Mouse (Mus musculus) right cerebral cortex, postnatal 14 days (tissue): Measurements from ENCODE around the gene N4bp2l2.

Source experiments
- DNase-seq: peaks from one replicate; pipeline ENCODE4 v3.0.0; 2022

The N4bp2l2 gene

DNA sequence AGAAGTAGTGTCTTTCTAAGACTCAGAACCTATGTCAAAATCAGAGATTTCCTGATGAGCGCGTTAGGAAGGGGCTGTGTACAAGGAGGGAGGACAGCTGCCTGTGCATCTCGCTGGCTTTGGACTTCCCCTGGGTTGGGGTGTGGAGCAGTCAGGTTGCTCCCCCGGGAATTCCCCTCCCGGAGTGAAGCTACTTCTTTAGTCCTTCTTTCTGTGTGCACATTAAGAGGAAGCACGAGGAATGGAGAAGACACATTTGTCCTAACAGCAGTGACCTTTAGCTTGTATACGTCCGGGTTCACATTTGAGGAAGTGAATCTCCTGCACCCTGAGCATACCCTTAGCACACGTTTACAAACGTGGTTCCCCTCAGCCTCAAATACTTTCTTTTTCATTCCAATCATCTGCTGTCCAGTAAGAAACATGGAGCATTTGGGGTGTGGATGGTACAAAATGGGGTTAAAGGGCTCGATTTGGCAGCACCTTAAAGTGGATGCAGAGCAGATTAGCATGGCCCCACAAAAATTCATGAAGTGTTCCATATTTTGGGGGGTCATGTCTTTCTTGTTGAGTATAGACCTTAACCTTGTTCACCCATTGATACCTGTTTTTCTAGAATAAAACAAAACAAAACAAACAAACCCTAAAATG, 70.5 kb downstream of the N4bp2l2 start:
- DNase-seq, result no peak

GRCm38 (mm10) chr5:150594649-150595339, 71.2 kb downstream of the N4bp2l2 start:
- no peak for DNase-seq

DNA sequence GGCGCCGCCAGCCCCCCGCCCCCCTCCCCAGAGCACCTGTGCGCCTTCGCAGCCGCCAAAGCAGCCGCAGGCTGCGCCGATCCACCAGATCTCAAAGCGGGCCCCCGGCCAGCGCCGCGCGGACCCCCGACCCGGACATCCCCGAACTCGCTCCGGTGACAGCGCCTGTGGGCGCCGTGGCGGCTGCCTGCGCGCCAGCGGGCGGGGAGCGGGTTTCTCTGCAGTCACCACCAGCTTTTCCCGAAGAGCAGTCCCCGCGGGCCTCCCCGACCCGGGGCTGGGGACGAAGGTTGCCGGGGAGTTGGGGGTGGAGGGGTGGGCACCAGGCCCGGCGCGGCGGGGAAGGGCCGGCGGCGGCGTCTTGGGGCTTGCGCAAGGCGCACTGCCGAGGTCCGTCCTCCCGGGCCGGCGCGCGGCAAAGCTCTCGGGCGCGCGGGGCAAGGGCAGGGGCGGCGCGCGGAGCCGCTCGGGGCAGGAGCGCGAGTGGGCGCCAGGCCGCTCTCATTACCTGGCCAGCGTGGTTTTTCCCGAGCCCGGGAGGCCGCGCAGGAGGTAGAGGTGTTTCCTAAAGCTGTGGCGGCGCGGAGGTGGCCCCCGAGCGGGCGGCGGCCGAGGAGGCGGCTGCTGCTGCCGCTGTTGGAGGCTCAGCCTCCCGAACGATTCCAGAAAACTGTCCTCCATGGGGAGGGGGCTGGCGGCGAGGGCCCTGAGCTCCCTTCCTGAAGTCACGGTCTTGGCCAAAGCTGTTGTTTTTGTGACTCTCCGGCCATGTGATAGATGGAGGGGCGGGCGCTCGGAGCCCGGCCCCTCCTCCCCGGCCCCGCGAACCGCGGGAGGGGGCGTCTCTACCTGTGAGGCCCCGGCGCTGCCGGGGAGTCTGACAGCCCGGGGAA, 72.0 kb downstream of the N4bp2l2 start:
- peak; percentile 66 for DNase-seq

- DNase-seq, result no peak
Measured at GRCm38 (mm10) chr5:150592904-150593755, 72.9 kb downstream of the N4bp2l2 start.

DNA sequence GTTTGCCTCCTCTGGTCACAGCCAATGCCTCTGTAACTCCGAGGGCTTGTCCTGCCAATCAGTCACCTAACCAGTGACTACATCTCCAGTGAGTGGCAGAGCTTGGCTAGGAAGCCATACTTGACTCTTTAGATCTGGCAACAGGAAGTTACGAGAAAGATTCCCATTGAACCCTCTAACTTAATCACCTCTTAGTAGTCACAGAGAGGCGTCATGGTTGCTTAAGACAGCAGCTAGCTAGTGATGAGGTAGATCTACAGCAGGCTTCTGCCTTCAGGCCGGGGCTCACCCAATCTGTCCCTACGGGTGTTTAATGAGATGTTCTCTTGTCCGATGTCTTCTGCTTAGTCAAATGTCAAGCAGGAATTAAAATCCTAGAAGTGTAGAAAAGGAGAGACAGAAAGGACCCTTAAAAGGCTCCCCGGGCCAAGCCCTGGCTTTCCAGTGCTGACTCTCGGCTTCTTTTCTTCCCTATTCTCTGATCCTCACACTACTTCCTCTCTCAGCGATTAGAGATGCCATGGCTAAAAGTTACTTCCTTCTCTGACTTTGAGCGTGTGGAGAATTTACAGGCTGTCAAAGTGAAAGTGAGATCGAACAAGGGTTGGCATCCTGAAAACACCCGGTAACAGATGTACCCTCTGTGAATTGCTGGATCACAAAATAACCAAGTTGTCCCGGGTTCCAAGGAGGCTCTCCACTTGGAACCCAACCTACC, 73.6 kb downstream of the N4bp2l2 start:
- no peak for DNase-seq

- no peak for DNase-seq
Measured at GRCm38 (mm10) chr5:150589945-150590344, 76.0 kb downstream of the N4bp2l2 start.

DNA sequence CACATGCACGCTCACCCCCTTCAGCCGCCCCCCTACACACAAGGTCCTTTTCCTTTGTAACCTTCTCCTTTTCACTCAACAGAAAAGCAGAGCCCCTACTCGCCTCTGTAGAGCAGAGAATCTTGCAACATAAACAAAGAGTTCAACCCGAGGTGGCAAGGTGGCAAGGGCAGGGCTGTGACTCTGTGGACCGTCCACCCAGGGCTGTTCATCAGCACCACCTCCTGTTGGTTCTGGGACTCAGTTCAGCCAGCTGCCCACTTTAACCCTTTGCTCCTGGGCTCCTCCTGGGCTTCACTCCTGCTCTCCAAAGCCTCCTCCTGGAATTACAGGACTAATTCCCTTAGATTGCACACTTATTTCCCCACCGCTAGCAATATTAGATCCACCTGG, 81.7 kb downstream of the N4bp2l2 start:
- no peak for DNase-seq

DNA sequence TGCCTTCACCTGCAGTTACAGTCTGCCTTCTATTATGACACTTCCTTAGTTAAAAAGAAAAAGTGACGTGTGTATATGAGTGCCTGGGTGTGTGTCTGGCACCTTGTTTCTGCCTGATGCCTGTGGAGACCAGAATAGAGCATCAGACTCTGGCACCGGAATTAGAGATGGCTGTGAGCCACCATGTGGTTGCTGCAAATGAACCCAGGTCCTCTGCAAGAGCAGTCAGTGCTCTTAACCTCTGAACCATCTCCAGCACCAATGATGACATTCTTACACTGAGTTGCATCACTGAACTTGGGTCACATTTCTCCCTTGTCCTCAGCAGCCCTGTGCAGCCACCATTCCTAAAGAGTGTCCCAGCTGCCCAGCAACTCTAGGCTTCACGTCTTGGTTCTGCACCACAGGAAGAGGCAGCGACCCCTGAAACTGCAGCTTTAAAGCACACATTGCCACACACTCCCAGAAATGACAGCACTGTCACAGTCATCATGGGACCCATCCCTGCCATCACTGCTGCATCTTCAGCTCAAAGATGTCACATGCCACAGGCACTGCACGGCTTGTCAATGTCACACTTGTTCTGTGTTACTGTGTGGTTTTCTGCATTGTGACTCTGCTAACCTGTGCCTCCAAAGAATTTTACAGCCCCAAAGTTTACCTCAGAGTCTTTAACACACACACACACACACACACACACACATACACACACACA, 82.2 kb downstream of the N4bp2l2 start:
- DNase-seq, result no peak

DNA sequence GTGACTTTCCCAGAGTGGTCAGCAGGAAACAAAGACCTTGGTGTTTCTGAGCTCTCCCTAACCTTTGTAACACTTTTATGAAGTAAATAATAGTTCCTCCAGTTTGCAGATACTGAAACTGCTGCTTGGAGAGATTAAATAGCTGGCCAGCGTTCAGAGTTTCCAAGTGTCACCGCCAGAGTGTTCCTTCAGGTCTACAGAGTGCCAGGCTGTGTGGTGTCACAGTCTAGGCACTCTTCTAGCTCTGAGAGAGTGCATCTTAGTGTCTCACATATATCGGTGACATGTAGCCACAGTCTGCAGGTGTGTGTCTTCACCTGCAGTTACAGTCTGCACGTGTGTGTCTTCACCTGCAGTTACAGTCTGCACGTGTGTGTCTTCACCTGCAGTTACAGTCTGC, 82.8 kb downstream of the N4bp2l2 start:
- DNase-seq, result no peak

GRCm38 (mm10) chr5:150581180-150581579, 84.8 kb downstream of the N4bp2l2 start:
- no peak for DNase-seq

DNA sequence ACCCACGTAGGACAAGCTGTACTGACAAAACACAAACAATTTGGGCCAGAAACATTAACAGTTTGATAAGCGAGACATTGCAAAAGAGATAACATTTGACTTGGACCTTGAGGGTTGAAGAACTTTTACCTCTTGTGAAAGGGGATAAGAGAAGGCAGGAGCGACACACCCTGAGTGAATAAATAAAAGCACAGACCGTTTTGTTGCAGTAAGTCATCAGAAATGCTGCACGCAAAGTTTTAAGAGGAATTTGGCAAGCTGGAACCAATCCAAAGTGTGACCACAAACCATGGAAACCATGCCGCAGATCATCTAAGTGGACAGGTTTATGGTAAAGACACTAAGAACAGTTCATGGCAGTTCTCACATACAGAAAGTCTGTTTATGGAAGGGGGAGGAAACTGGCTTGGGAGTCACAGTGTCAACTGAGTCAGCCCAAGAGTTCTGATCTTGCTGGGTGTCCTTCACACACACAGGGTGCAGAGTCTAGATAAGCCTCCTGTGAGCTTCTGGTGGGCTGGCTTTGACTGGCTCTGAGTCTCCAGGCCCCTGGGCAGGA, 87.3 kb downstream of the N4bp2l2 start:
- DNase-seq, result no peak

DNA sequence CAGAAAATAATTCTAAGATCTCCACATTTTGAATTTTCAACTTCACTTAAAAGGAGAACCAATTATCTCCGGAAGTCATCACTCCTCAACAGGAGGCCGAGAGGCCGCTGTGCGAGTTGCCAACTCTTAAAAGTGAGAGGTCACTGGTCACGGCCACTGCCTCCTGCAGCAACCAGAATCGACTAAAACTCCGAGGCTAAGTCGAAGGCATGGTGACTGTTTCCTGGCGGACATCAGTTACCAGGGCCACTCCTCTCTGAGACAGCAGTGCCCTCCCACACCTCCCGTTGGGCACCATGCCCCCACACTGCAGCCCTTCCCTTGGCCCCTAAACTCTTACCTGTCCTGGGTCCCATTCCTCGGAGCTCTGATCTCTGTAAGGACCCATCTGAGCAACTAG, 89.2 kb downstream of the N4bp2l2 start:
- no peak for DNase-seq

GRCm38 (mm10) chr5:150574885-150575284, 91.1 kb downstream of the N4bp2l2 start:
- DNase-seq, result no peak

GRCm38 (mm10) chr5:150574403-150574802, 91.6 kb downstream of the N4bp2l2 start:
- no peak for DNase-seq

GRCm38 (mm10) chr5:150570496-150571219, 95.3 kb downstream of the N4bp2l2 start:
- no peak for DNase-seq

GRCm38 (mm10) chr5:150566971-150567370, 99.0 kb downstream of the N4bp2l2 start:
- DNase-seq, result no peak

DNA sequence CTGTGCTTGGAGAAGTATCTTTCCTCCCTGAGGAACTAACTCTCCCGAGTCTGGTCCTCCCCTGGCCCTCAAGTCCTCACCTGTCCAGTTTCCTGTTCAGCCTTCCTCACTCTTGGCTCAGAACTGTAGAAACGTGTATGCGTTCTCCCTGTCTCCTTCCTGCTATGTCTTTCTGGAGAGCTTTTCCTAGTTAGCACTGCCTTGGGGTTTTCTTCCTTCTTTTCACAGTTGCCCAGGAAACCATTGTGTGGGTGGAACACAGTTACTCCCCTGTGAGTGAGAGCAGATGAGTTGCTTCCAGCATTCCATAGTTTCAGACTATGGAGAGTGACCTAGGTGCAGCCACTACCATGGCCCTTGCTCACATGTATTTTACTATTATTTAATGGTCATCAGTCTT, 99.8 kb downstream of the N4bp2l2 start:
- DNase-seq, result no peak

DNA sequence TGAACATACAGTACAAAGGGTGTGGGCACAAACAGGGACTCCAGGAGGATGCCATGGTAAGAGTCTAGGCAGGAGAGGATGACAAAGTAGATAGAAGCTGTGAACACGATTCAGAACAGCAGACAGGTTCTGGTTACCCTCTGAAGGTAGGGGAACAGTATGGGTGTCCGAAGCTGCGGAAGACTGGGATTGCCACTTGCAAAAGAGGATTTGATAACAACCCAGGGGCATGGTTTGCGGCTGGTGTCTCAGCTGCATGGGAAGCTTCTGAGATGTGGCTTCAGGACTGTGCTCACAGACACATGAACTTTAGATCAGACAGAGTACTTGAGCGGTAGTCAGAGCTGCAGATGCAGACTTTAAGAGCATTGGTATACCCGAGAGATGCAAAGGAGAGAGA, 101.6 kb downstream of the N4bp2l2 start:
- no peak for DNase-seq

DNA sequence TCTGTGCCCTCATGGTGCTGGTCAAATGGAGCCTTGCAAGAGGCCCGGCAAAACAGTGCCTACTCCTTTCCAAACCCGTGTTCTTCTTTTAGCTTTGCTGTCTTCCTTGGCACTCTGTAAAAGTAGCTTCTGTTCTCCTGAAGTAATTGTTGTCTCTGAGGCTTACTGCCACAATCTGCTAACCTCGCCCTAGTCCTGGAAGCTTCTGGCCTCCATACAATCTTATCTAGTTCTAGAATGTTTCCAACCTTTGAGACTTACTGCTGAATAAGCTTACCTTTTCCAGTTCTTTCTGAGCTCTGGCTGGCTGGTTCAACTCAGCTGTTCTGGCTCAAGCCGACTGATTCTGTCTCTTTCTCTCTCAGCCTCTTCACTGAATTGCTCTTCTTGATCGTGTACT, 104.2 kb downstream of the N4bp2l2 start:
- DNase-seq, result no peak

- no peak for DNase-seq
Measured at GRCm38 (mm10) chr5:150561376-150561775, 104.6 kb downstream of the N4bp2l2 start.
